In genomic region chr1:130167260-130167659, GRCm38 (mm10) we compare ENCODE assay signal across 12 mouse cellular contexts.
A peak's percentile ranks its signal among the peaks of the same experiment; 100 is the strongest.
DNase-seq lines count a peak whose midpoint lies in the region; ATAC-seq and TF ChIP-seq lines count a peak whose summit lies in the region.
"Had no signal": no experiment of that assay in that cellular context is flagged by ENCODE, and none has a peak within 500 bp of the region (broad histone marks: within the 10 kb centered on the region; RNA-seq: fewer than 3 reads in every experiment).

No protein-coding gene starts in this region.

- peak; percentile 54 for TF ChIP-seq CTCF in liver, adult 2 months (IDR thresholded peaks at IDR 0.05; ENCODE audit: low read depth, low read length)

- peak; percentile 16 for DNase-seq in forebrain, embryonic 14.5 days (ENCODE audit: low spot score)
- peak; percentile 48 for DNase-seq in liver, adult 2 months (ENCODE audit: extremely low read depth, low read depth, low spot score)
- DNase-seq in liver, result no peak
- DNase-seq in R1 (ENCODE audit: low read depth, low spot score), result peak; percentile 62
- DNase-seq in neural tube, embryonic 10.5 days (ENCODE audit: extremely low spot score, low spot score), result no peak
- DNase-seq: right cerebral cortex, adult 18-20 months had no signal

- no peak for ATAC-seq in forebrain, embryonic 14.5 days
- no peak for ATAC-seq in forebrain, embryonic 13.5 days
- ATAC-seq in megakaryocyte-erythroid progenitor cell, adult 5-6 weeks (replicated peaks; ENCODE audit: low FRiP score, low TSS enrichment, poor library complexity, severe bottlenecking), result peak; percentile 80
- no peak for ATAC-seq in megakaryocyte, adult 5-6 weeks (ENCODE audit: poor library complexity, severe bottlenecking)
- ATAC-seq: hindbrain, embryonic 16.5 days had no signal

- H3K27me3 ChIP-seq in forebrain, embryonic 14.5 days (replicated peaks; ENCODE audit: control insufficient read depth, insufficient read depth, low read length), result no peaks in the 10 kb centered on the region
- H3K27me3 ChIP-seq in forebrain, embryonic 13.5 days, result no peaks in the 10 kb centered on the region
- no peaks in the 10 kb centered on the region for H3K27me3 ChIP-seq in liver, adult 2 months (ENCODE audit: control insufficient read depth, insufficient read depth, low read length)
- H3K27me3 ChIP-seq: embryonic facial prominence, embryonic 15.5 days; lung, embryonic 15.5 days had no signal

- H3K9ac ChIP-seq in forebrain, embryonic 14.5 days (ENCODE audit: low read length), result no peak overlapping the region
- no peak overlapping the region for H3K9ac ChIP-seq in forebrain, embryonic 13.5 days
- no peak overlapping the region for H3K9ac ChIP-seq in liver, adult 2 months (ENCODE audit: low read depth, low read length)
- H3K9ac ChIP-seq: embryonic facial prominence, embryonic 15.5 days; lung, embryonic 15.5 days had no signal

- no peaks in the 10 kb centered on the region for H3K36me3 ChIP-seq in forebrain, embryonic 14.5 days (ENCODE audit: control insufficient read depth, insufficient read depth, low read length)
- no peaks in the 10 kb centered on the region for H3K36me3 ChIP-seq in forebrain, embryonic 13.5 days (ENCODE audit: poor library complexity, severe bottlenecking)
- no peaks in the 10 kb centered on the region for H3K36me3 ChIP-seq in liver, adult 2 months (ENCODE audit: control insufficient read depth, insufficient read depth, low read length)
- H3K36me3 ChIP-seq: embryonic facial prominence, embryonic 15.5 days; lung, embryonic 15.5 days had no signal

- H3K4me1 ChIP-seq in forebrain, embryonic 14.5 days (ENCODE audit: control insufficient read depth, insufficient read depth, low read length), result no peaks in the 10 kb centered on the region; the same call in 1 of the 2 replicates
- peaks cover 5% of the 10 kb centered on the region; the same call in 1 of the 2 replicates for H3K4me1 ChIP-seq in forebrain, embryonic 13.5 days
- H3K4me1 ChIP-seq in liver, adult 2 months (ENCODE audit: control insufficient read depth, insufficient read depth, low read length), result no peaks in the 10 kb centered on the region
- H3K4me1 ChIP-seq: embryonic facial prominence, embryonic 15.5 days; lung, embryonic 15.5 days had no signal

- H3K4me3 ChIP-seq in forebrain, embryonic 14.5 days (ENCODE audit: low read depth, low read length), result no peak overlapping the region
- no peak overlapping the region for H3K4me3 ChIP-seq in forebrain, embryonic 13.5 days
- no peak overlapping the region for H3K4me3 ChIP-seq in liver, adult 2 months (ENCODE audit: insufficient read depth, low read depth, low read length)
- H3K4me3 ChIP-seq: embryonic facial prominence, embryonic 15.5 days; lung, embryonic 15.5 days had no signal

- TF ChIP-seq POLR2A in liver, adult 2 months (IDR thresholded peaks at IDR 0.05; ENCODE audit: extremely low read depth, insufficient read depth, low read length), result no peak

- no peaks in the 10 kb centered on the region for H3K79me2 ChIP-seq in liver, adult 2 months (ENCODE audit: control insufficient read depth, insufficient read depth, low read length)

- H3K9me3 ChIP-seq in forebrain, embryonic 14.5 days (replicated peaks; ENCODE audit: control insufficient read depth, low read length), result no peaks in the 10 kb centered on the region
- no peaks in the 10 kb centered on the region for H3K9me3 ChIP-seq in forebrain, embryonic 13.5 days (replicated peaks)
- H3K9me3 ChIP-seq: embryonic facial prominence, embryonic 15.5 days; lung, embryonic 15.5 days had no signal

- WGBS in forebrain, embryonic 14.5 days, result 66% methylated on average over 2 of the region's 2 CpGs
- 62% methylated on average over 2 of the region's 2 CpGs for WGBS in forebrain, embryonic 13.5 days
- WGBS in liver, adult 2 months, result 51% methylated on average over 2 of the region's 2 CpGs

- no peak overlapping the region for H3K27ac ChIP-seq in forebrain, embryonic 14.5 days (ENCODE audit: low read depth, low read length)
- H3K27ac ChIP-seq in forebrain, embryonic 13.5 days, result no peak overlapping the region
- H3K27ac ChIP-seq in liver, adult 2 months (replicated peaks; ENCODE audit: insufficient read depth, low read depth, low read length), result no peak overlapping the region
- H3K27ac ChIP-seq: embryonic facial prominence, embryonic 15.5 days; lung, embryonic 15.5 days had no signal

- H3K4me2 ChIP-seq in forebrain, embryonic 14.5 days (ENCODE audit: low read length), result no peak overlapping the region
- no peak overlapping the region for H3K4me2 ChIP-seq in forebrain, embryonic 13.5 days
- H3K4me2 ChIP-seq: embryonic facial prominence, embryonic 15.5 days; lung, embryonic 15.5 days had no signal

Comparison
In these comparisons a context has a peak if more than half of its experiments do, and no peak if none do; other contexts are left out.
1. DNase-seq: peak in forebrain, embryonic 14.5 days (single experiment), liver, adult 2 months (single experiment) and R1 (single experiment); none in liver (single experiment) and neural tube, embryonic 10.5 days (single experiment).